Comparison of ENCODE assay signal across 11 mouse cellular contexts in the genomic region with DNA sequence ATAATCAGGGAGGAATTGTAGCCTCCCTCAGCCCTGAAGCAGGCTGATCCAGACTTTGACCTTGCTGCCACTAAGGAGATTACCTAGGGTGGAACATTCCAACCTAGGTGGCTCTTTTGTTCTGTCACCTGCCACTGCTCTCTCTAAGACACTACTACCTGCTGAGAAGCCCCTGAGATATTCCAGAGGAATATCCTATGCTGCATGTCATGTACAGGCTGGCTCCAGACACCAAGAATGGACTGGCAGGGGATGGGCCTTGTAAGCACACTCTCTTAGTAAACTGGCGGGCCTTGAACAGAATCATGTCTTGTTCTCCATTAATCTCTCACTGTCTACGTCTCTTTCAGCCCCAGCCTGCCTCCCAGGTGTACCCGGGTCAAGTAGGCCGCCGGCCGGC. TPM values are rescaled to one million over a fixed set of nuclear protein-coding genes. Genes with fewer than 3 reads are reported as not detected.
"Had no signal": no experiment of that assay in that cellular context is flagged by ENCODE, and none has a peak within 500 bp of the region (broad histone marks: within the 10 kb centered on the region; RNA-seq: fewer than 3 reads in every experiment).

No protein-coding gene starts in this region.

RNA-seq across cellular contexts. Expression of a gene that starts 11.7 kb away (rescaled TPM):
- total RNA-seq: left cerebral cortex, postnatal 10 days; left cerebral cortex, postnatal 14 days; left cerebral cortex, postnatal 25 days; left cerebral cortex, postnatal 36 days; left cerebral cortex, postnatal 4 days; liver, adult 2 months; megakaryocyte progenitor cell, adult 5-6 weeks; megakaryocyte, adult 5-6 weeks; megakaryocyte-erythroid progenitor cell, adult 5-6 weeks; midbrain, postnatal 0 days; monocyte, adult 5-6 weeks had no signal

RNA-seq across cellular contexts. Expression of a gene that starts 43.1 kb away (rescaled TPM):
- total RNA-seq: left cerebral cortex, postnatal 10 days; left cerebral cortex, postnatal 14 days; left cerebral cortex, postnatal 25 days; left cerebral cortex, postnatal 36 days; left cerebral cortex, postnatal 4 days; liver, adult 2 months; megakaryocyte progenitor cell, adult 5-6 weeks; megakaryocyte, adult 5-6 weeks; megakaryocyte-erythroid progenitor cell, adult 5-6 weeks; midbrain, postnatal 0 days; monocyte, adult 5-6 weeks had no signal
